Mouse (Mus musculus) ES-Bruce4 (cell line): ENCODE measurements around the gene Ttll7. TPM values are rescaled to one million over a fixed set of nuclear protein-coding genes. Genes with fewer than 3 reads are reported as not detected.

Experiments
- H3K27ac ChIP-seq: 2 replicates; pipeline ENCODE4 v1.5.1; 2012; ENCODE audit warnings: low read length, inconsistent platforms; ENCODE audit not compliant: insufficient read depth
- H3K27me3 ChIP-seq: 2 replicates; pipeline ENCODE4 v1.6.1; 2012; ENCODE audit warnings: mild to moderate bottlenecking, low read length, inconsistent platforms; ENCODE audit not compliant: control insufficient read depth, poor library complexity, insufficient read depth, severe bottlenecking
- H3K36me3 ChIP-seq: 2 replicates; pipeline ENCODE4 v1.6.1; 2012; ENCODE audit warnings: inconsistent platforms, mild to moderate bottlenecking, low read length, moderate library complexity; ENCODE audit not compliant: control insufficient read depth, poor library complexity, insufficient read depth, severe bottlenecking
- H3K4me1 ChIP-seq: one replicate; pipeline ENCODE4 v1.8.1; 2011; ENCODE audit warnings: low read length; ENCODE audit not compliant: control insufficient read depth, insufficient read depth
- H3K4me3 ChIP-seq: 2 replicates; pipeline ENCODE4 v1.5.1; 2011; ENCODE audit warnings: low read depth, mild to moderate bottlenecking, low read length
- H3K9ac ChIP-seq: 2 replicates; pipeline ENCODE4 v1.6.1; 2012; ENCODE audit warnings: low read depth, mild to moderate bottlenecking, inconsistent platforms; ENCODE audit not compliant: poor library complexity, severe bottlenecking
- H3K9me3 ChIP-seq: replicated peaks from 2 replicates; pipeline ENCODE4 v1.6.1; 2012; ENCODE audit warnings: mild to moderate bottlenecking, low read length, inconsistent platforms; ENCODE audit not compliant: control insufficient read depth, poor library complexity, insufficient read depth, severe bottlenecking
- CTCF ChIP-seq: IDR thresholded peaks from one replicate; pipeline ENCODE4 v1.8.1; 2011; ENCODE audit warnings: low read depth, low read length
- EP300 ChIP-seq: IDR thresholded peaks from 2 replicates; pipeline ENCODE4 v1.6.1; 2011; ENCODE audit warnings: low read depth, low read length; ENCODE audit not compliant: insufficient read depth
- POLR2A ChIP-seq: IDR thresholded peaks from one replicate; pipeline ENCODE4 v1.8.1; 2011; ENCODE audit warnings: low read length; ENCODE audit not compliant: insufficient read depth
- polyA plus RNA-seq: library from polyadenylated mRNA; stranded (reverse); fragments of >200 nt; gene quantifications from 2 replicates; pipeline ENCODE4 v1.2.4, GENCODE M21; 2011; ENCODE audit warnings: low read depth; ENCODE audit not compliant: missing spikeins, insufficient read depth, insufficient read length

Ttll7 gene
- polyA plus RNA-seq, 1 experiment = 1.5 TPM

- Histone ChIP-seq H3K9me3 (no peaks in the 10 kb centered on the region; the same call in 1 of the 2 replicates), H3K27ac (no peak overlapping the region), H3K36me3 (no peaks in the 10 kb centered on the region), H3K9ac (no peak overlapping the region), H3K4me1 (no peaks in the 10 kb centered on the region), H3K4me3 (no peak overlapping the region), H3K27me3 (no peaks in the 10 kb centered on the region)
- no peak for TF ChIP-seq EP300
- no peak for TF ChIP-seq CTCF
- no peak for TF ChIP-seq POLR2A
Observed at GRCm38 (mm10) chr3:146896581-146896980, 44.4 kb downstream of the Ttll7 start.

DNA sequence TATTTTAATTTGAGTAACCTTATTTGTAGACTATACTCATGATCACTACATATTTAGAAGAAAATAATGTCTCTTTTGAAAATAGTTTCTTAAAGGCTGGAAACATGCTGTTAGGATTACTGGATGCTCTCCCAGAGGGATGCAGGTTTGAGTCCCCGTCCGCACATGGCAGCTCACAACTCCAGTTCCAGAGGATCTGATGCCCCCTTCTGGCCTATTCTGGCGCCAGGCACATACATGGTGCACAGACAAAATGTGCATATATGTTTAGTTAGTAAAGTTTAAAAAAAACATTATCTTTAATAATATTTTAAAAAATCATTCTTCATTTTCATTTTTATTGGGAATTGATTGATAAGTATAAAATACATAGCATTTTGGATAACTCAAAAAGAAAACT is 47.9 kb downstream of the Ttll7 start:
- TF ChIP-seq EP300 (no peak), CTCF (peak; percentile 53), POLR2A (no peak)

DNA sequence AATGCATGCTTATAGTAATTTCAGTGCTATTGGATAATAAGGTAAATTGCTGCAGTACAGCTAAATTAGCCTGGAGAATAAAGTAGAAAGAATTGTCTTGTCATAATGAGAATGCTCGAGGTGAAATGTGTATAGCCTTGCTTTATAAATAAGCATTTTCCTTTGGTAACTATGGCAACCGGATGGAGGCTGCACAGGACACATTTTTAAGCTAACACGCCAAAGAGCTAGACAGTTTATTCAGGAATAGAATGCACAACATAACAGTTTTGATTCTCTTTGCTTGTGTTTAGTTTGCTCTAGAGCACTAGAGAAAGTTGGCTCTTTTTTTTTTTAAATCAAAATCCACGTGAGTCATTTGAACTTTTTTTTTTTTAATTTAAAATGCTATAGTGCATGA is 49.6 kb downstream of the Ttll7 start:
- Histone ChIP-seq H3K9me3 (no peaks in the 10 kb centered on the region), H3K27me3 (no peaks in the 10 kb centered on the region), H3K9ac (no peak overlapping the region), H3K4me3 (no peak overlapping the region), H3K27ac (no peak overlapping the region), H3K4me1 (no peaks in the 10 kb centered on the region), H3K36me3 (no peaks in the 10 kb centered on the region)
- no peak for TF ChIP-seq POLR2A
- TF ChIP-seq EP300 = no peak
- no peak for TF ChIP-seq CTCF

More for the DNA sequence above, 47.9 kb downstream of the Ttll7 start:
- no peak overlapping the region for H3K27ac ChIP-seq
- H3K36me3 ChIP-seq = no peaks in the 10 kb centered on the region
- no peaks in the 10 kb centered on the region for H3K4me1 ChIP-seq
- no peaks in the 10 kb centered on the region for H3K27me3 ChIP-seq
- no peak overlapping the region for H3K4me3 ChIP-seq
- H3K9ac ChIP-seq = no peak overlapping the region
- no peaks in the 10 kb centered on the region; the same call in 1 of the 2 replicates for H3K9me3 ChIP-seq

GRCm38 (mm10) chr3:146905606-146906005 is 53.4 kb downstream of the Ttll7 start:
- H3K9me3 ChIP-seq = no peaks in the 10 kb centered on the region; the same call in 1 of the 2 replicates
- H3K27ac ChIP-seq = no peak overlapping the region
- H3K4me3 ChIP-seq = no peak overlapping the region
- no peaks in the 10 kb centered on the region for H3K36me3 ChIP-seq
- H3K9ac ChIP-seq = no peak overlapping the region
- no peaks in the 10 kb centered on the region for H3K4me1 ChIP-seq
- TF ChIP-seq POLR2A = no peak
- no peak for TF ChIP-seq EP300
- no peak for TF ChIP-seq CTCF
- no peaks in the 10 kb centered on the region for H3K27me3 ChIP-seq

- Histone ChIP-seq H3K9ac (no peak overlapping the region), H3K4me3 (no peak overlapping the region), H3K27me3 (no peaks in the 10 kb centered on the region), H3K9me3 (no peaks in the 10 kb centered on the region; the same call in 1 of the 2 replicates), H3K36me3 (no peaks in the 10 kb centered on the region), H3K27ac (no peak overlapping the region), H3K4me1 (no peaks in the 10 kb centered on the region)
- TF ChIP-seq EP300 (no peak), POLR2A (no peak), CTCF (no peak)
Observed at GRCm38 (mm10) chr3:146908922-146909321, 56.8 kb downstream of the Ttll7 start.

DNA sequence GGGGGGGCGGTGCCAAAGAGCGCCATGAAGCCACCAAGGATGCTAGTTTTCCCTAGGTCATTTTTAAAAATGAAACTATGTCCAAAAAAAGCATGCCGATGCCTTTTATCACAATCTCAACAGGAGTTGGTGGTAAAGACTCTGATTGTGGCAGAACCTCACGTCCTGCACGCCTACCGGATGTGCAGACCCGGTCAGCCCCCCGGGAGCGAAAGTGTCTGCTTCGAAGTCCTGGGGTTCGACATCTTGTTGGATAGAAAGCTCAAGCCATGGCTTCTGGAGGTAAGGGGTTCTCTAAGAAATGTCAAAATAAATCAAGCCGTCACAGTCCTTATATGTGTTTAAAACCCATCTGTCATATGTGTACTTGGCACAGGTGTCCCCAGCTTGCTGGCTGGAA is 60.9 kb downstream of the Ttll7 start:
- no peaks in the 10 kb centered on the region for H3K27me3 ChIP-seq
- H3K27ac ChIP-seq = no peak overlapping the region
- no peak overlapping the region for H3K9ac ChIP-seq
- H3K9me3 ChIP-seq = no peaks in the 10 kb centered on the region
- TF ChIP-seq POLR2A (no peak), EP300 (no peak), CTCF (no peak)
- no peaks in the 10 kb centered on the region for H3K36me3 ChIP-seq
- H3K4me3 ChIP-seq = no peak overlapping the region
- no peaks in the 10 kb centered on the region for H3K4me1 ChIP-seq
